Mouse (Mus musculus) cortical plate, adult 2 months (tissue): ENCODE measurements at regions not wholly inside any gene's neighbourhood (a gene's known extent, or its start where the extent isn't known, plus 50 kb on each side); places are given as distances from the start of the nearest gene placed in this dataset.

Experiments used
- H3K27ac ChIP-seq: fragments of 200-500 bp; 2 replicates; pipeline ENCODE4 v1.5.1; 2012; ENCODE audit warnings: low read length, control low read depth, inconsistent platforms; ENCODE audit not compliant: insufficient read depth
- H3K4me1 ChIP-seq: fragments of 200-500 bp; 2 replicates; pipeline ENCODE4 v1.6.1; 2011; ENCODE audit warnings: low read length; ENCODE audit not compliant: control insufficient read depth, insufficient read depth
- H3K4me3 ChIP-seq: fragments of 200-500 bp; 2 replicates; pipeline ENCODE4 v1.5.1; 2011; ENCODE audit warnings: mild to moderate bottlenecking, low read length, control low read depth; ENCODE audit not compliant: insufficient read depth
- CTCF ChIP-seq: fragments of 200-500 bp; IDR thresholded peaks from 2 replicates; pipeline ENCODE4 v1.5.1; 2011; ENCODE audit warnings: mild to moderate bottlenecking, control low read depth, low read length; ENCODE audit not compliant: insufficient read depth; ENCODE audit errors: extremely low read depth
- POLR2A ChIP-seq: fragments of 200-500 bp; IDR thresholded peaks from 2 replicates; pipeline ENCODE4 v1.6.1; 2011; ENCODE audit warnings: mild to moderate bottlenecking, low read length, control low read depth; ENCODE audit not compliant: insufficient read depth; ENCODE audit errors: extremely low read depth

DNA sequence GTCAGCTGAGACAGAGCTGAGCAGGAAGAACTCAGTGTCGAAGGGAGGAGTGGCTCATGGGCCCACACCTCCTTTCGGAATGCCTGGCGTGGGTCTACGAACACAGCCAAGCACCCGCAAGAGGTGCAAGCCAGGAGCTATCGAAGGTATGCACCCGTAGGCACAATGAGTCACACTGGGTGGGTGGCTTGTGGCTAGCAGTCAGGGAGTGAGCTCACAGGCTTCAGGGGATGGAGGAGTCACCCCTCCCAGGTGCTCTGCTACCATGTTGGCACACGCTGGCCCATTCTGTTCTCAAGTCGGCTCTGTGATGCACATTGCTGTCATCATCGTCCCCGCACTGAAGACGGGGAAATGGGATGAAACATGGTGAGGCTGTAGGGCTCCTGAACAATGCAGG, 115.7 kb downstream of the Tle3 start:
- H3K4me1 ChIP-seq = no peaks in the 10 kb centered on the region
- no peak overlapping the region for H3K4me3 ChIP-seq
- no peak for TF ChIP-seq CTCF
- no peak overlapping the region for H3K27ac ChIP-seq

DNA sequence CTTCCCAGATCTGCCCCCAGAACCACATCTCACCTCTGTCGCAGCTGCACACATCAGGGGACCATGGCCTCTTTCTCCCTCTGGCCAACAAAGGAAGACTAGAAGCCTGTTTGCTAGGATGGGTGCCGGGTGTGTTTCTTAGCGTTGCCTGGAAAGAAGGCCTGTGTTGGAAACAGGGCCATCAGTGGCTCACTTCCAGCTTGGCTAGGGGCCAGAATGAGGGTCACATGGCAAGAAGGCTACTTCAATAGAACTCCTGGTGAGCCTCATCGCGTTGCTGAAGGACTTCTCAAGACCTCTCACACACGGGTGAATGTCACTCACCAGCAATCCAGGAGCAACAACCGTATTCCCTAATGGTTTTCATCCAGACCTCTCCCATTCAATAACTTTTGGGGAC, 115.0 kb downstream of the Tle3 start:
- no peaks in the 10 kb centered on the region for H3K4me1 ChIP-seq
- no peak overlapping the region for H3K4me3 ChIP-seq
- no peak overlapping the region for H3K27ac ChIP-seq
- TF ChIP-seq POLR2A (no peak), CTCF (no peak)

- Histone ChIP-seq H3K4me1 (no peaks in the 10 kb centered on the region), H3K27ac (no peak overlapping the region), H3K4me3 (no peak overlapping the region)
- TF ChIP-seq POLR2A (no peak), CTCF (no peak)
These were observed 112.2 kb downstream of the Tle3 start for GRCm38 (mm10) chr9:61484391-61484790.

- no peak overlapping the region for H3K4me3 ChIP-seq
- H3K4me1 ChIP-seq = no peaks in the 10 kb centered on the region
- H3K27ac ChIP-seq = no peak overlapping the region
- TF ChIP-seq POLR2A (no peak), CTCF (no peak)
These were observed 107.5 kb downstream of the Tle3 start for GRCm38 (mm10) chr9:61479626-61480025.

DNA sequence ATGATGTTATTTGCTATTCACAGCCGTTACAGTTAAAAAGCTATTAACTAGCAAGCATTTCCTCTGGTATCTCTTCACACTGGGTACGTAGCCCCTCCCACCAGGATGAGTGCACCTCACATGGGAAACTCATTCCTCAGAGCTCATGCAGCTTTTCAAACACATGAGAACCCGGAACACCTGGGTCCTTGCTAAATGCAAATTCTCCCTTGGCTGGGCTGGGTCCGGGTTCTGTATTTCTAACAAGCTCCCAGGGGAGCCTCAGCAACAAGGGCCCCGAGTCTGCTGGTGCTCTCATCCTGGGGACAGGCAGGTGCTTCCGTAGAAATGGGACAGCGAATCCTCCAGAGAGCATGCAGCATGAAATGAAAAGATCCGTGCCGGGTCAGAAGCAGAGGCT, 106.7 kb downstream of the Tle3 start:
- Histone ChIP-seq H3K4me1 (no peaks in the 10 kb centered on the region), H3K4me3 (no peak overlapping the region), H3K27ac (no peak overlapping the region)
- TF ChIP-seq CTCF (no peak), POLR2A (no peak)

GRCm38 (mm10) chr9:61476351-61476750, 104.2 kb downstream of the Tle3 start:
- TF ChIP-seq POLR2A (no peak), CTCF (no peak)
- H3K4me1 ChIP-seq = no peaks in the 10 kb centered on the region
- H3K27ac ChIP-seq = no peak overlapping the region
- no peak overlapping the region for H3K4me3 ChIP-seq

DNA sequence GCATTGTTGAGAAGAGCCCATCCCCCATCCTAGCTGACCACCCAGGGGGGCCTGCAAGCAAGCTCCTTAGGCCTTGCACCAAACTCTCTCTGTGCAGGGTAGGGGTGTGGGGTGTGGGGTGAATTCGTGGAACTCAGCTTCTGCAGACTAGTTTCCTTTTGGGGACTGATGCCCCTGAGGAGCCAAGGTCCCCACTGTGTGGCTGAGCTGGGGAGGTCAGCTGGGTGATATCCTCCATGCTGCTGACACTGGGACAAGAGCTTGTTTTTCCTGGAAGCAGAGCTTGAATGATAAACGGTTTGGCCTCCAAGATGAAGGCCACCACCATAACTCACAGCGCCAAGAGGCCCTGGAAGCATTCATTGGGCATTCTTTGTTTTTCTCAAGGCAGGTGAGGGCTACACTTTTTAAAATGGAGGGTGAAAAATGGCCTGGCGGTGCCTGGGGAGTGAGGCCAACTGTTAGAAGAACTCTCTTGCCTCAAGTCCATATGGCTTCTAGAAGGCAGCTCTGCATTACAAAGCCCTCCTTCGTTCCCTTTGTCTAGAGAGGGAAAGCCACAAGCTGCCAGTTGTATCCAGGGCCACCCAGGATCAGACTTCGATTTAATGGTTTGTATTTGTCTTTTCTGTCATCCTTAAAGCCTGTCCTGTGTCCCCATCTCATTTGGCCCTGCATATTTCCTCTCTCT, 98.8 kb downstream of the Tle3 start:
- Histone ChIP-seq H3K4me1 (no peaks in the 10 kb centered on the region), H3K27ac (no peak overlapping the region), H3K4me3 (no peak overlapping the region)
- no peak for TF ChIP-seq POLR2A
- no peak for TF ChIP-seq CTCF

- TF ChIP-seq POLR2A = no peak
- no peak for TF ChIP-seq CTCF
- no peak overlapping the region for H3K27ac ChIP-seq
- no peaks in the 10 kb centered on the region for H3K4me1 ChIP-seq
- H3K4me3 ChIP-seq = no peak overlapping the region
These were observed 96.8 kb downstream of the Tle3 start for GRCm38 (mm10) chr9:61468897-61469509.

GRCm38 (mm10) chr9:61468368-61468848, 96.2 kb downstream of the Tle3 start:
- Histone ChIP-seq H3K4me1 (no peaks in the 10 kb centered on the region), H3K4me3 (no peak overlapping the region), H3K27ac (no peak overlapping the region)
- TF ChIP-seq POLR2A (no peak), CTCF (no peak)
